Mouse (Mus musculus) bone marrow macrophage, adult 2 months (primary cell): ENCODE results near the gene Aldh1l1.

Source experiments
- CTCF ChIP-seq: IDR thresholded peaks from 2 replicates; pipeline ENCODE4 v1.5.1; 2012; ENCODE audit warnings: low read depth, mild to moderate bottlenecking, low read length, moderate library complexity
- POLR2A ChIP-seq: IDR thresholded peaks from 2 replicates; pipeline ENCODE4 v1.6.1; 2012; ENCODE audit warnings: mild to moderate bottlenecking, low read depth, low read length, borderline replicate concordance

- TF ChIP-seq POLR2A (no peak), CTCF (no peak)
Measured at GRCm38 (mm10) chr6:90465028-90465640, 21.1 kb upstream of the Aldh1l1 start.
